Comparison of ENCODE assay signal across 23 mouse cellular contexts in the genomic region with DNA sequence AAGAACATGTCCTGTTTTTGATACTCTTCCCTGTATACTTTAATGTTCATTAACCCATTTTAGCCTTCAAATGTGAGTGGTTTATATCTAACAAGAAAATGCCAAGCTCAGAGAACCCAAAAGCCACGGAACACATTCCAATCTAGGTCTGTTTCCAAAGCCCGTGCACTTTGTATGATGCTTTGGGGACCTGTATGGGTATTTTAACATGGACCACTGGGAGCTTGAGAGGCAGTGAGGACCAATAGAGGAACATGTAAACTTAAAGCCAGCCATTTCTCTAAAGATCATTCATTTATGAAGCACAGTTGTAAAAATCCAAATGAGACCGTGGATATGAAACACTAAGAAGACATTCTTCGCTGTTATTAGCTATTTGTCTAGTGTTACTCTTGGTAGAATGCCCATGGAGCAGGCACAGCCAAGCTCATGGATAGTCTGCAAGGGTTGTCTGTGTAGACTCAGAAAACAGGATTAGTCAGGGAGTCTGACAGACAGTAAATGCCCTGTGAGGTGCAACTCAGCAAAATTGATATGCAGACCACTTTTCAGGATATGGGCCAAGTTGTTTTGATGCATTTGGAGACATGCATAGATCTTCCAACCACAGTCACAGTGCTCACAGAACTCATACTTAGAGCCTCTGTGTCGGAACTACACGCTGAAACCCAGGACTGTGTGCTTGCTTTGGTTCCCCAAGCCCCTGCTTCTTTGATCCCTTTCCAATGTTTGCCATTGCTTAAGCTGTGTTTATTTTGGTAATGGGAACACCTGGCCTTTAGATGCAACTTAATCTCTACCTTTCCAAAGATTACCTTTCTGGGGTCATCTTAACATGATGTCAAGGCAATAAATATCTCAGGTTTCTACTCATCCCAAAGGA.
DNase-seq lines count a peak whose midpoint lies in the region; ATAC-seq and TF ChIP-seq lines count a peak whose summit lies in the region.
"Had no signal": no experiment of that assay in that cellular context is flagged by ENCODE, and none has a peak within 500 bp of the region (broad histone marks: within the 10 kb centered on the region; RNA-seq: fewer than 3 reads in every experiment).

No protein-coding gene starts in this region.

- H3K27ac ChIP-seq in gastrocnemius, adult 2 months = peak overlapping the region; percentile 68
- H3K27ac ChIP-seq in liver, embryonic 15.5 days (replicated peaks) = no peak overlapping the region
- H3K27ac ChIP-seq in liver, embryonic 11.5 days (ENCODE audit: low read depth, low read length) = no peak overlapping the region
- H3K27ac ChIP-seq in limb, embryonic 14.5 days (replicated peaks; ENCODE audit: low read depth, low read length) = no peak overlapping the region
- H3K27ac ChIP-seq: embryonic facial prominence, embryonic 12.5 days; forebrain, embryonic 15.5 days; heart, adult 2 months; hindbrain, embryonic 15.5 days had no signal

- DNase-seq in gastrocnemius, adult 2 months = no peak
- DNase-seq in gastrocnemius, postnatal 10 days = no peak
- no peak for DNase-seq in liver, embryonic 11.5 days (ENCODE audit: low spot score)
- DNase-seq in adipocyte (ENCODE audit: low spot score) = peak; percentile 57
- DNase-seq in limb, embryonic 14.5 days (ENCODE audit: low spot score) = no peak
- DNase-seq in layer of hippocampus, postnatal 36 days = no peak
- DNase-seq in adrenal gland, postnatal 36 days = no peak
- DNase-seq: adrenal gland, adult 2 months; adrenal gland, postnatal 25 days; cerebellum, adult 2 months; cerebellum, postnatal 10 days; embryo, embryonic 11 days; gastrocnemius, postnatal 14 days; heart, adult 2 months; heart, postnatal 36 days had no signal

- TF ChIP-seq POLR2A in limb, embryonic 14.5 days (IDR thresholded peaks at IDR 0.05; ENCODE audit: borderline replicate concordance, extremely low read depth, insufficient read depth, insufficient read length) = no peak

- no peak overlapping the region for H3K4me2 ChIP-seq in liver, embryonic 15.5 days
- no peak overlapping the region for H3K4me2 ChIP-seq in liver, embryonic 11.5 days
- H3K4me2 ChIP-seq in limb, embryonic 14.5 days (replicated peaks; ENCODE audit: low read depth, low read length, severe bottlenecking) = no peak overlapping the region
- H3K4me2 ChIP-seq: embryonic facial prominence, embryonic 12.5 days; forebrain, embryonic 15.5 days; heart, embryonic 11.5 days; hindbrain, embryonic 15.5 days had no signal

- no peaks in the 10 kb centered on the region for H3K27me3 ChIP-seq in liver, embryonic 15.5 days
- H3K27me3 ChIP-seq in liver, embryonic 11.5 days (replicated peaks; ENCODE audit: control insufficient read depth, insufficient read depth, low read length) = no peaks in the 10 kb centered on the region
- H3K27me3 ChIP-seq in limb, embryonic 14.5 days (ENCODE audit: control insufficient read depth, insufficient read depth, low read length) = no peaks in the 10 kb centered on the region
- H3K27me3 ChIP-seq: embryonic facial prominence, embryonic 12.5 days; forebrain, embryonic 15.5 days; hindbrain, embryonic 15.5 days; Patski had no signal

- TF ChIP-seq CTCF in gastrocnemius, adult 2 months (IDR thresholded peaks at IDR 0.05) = no peak

- no peaks in the 10 kb centered on the region for H3K9me3 ChIP-seq in liver, embryonic 15.5 days (replicated peaks)
- H3K9me3 ChIP-seq in liver, embryonic 11.5 days (ENCODE audit: control insufficient read depth, low read length) = no peaks in the 10 kb centered on the region
- H3K9me3 ChIP-seq in limb, embryonic 14.5 days (ENCODE audit: control insufficient read depth, low read length) = no peaks in the 10 kb centered on the region
- H3K9me3 ChIP-seq: embryonic facial prominence, embryonic 12.5 days; forebrain, embryonic 15.5 days; hindbrain, embryonic 15.5 days had no signal

- H3K4me3 ChIP-seq in gastrocnemius, adult 2 months = no peak overlapping the region; the same call in 1 of the 2 replicates
- no peak overlapping the region for H3K4me3 ChIP-seq in liver, embryonic 15.5 days (replicated peaks)
- H3K4me3 ChIP-seq in liver, embryonic 11.5 days (ENCODE audit: low read depth, low read length) = no peak overlapping the region
- no peak overlapping the region for H3K4me3 ChIP-seq in limb, embryonic 14.5 days (replicated peaks; ENCODE audit: low read length)
- H3K4me3 ChIP-seq: embryonic facial prominence, embryonic 12.5 days; erythroblast, embryonic 14.5 days; forebrain, embryonic 15.5 days; heart, adult 2 months; hindbrain, embryonic 15.5 days had no signal

- no peak overlapping the region for H3K9ac ChIP-seq in liver, embryonic 15.5 days
- H3K9ac ChIP-seq in liver, embryonic 11.5 days (ENCODE audit: low read depth, low read length) = no peak overlapping the region
- no peak overlapping the region for H3K9ac ChIP-seq in limb, embryonic 14.5 days (ENCODE audit: low read depth, low read length, severe bottlenecking)
- H3K9ac ChIP-seq: embryonic facial prominence, embryonic 12.5 days; forebrain, embryonic 15.5 days; hindbrain, embryonic 15.5 days had no signal

- peaks cover 4% of the 10 kb centered on the region; the same call in 1 of the 2 replicates for H3K4me1 ChIP-seq in liver, embryonic 15.5 days (replicated peaks)
- 0 out of 2 replicates have a peak, but pooled peaks cover 3% of the 10 kb centered on the region for H3K4me1 ChIP-seq in liver, embryonic 11.5 days (replicated peaks; ENCODE audit: control insufficient read depth, insufficient read depth, low read length)
- H3K4me1 ChIP-seq in limb, embryonic 14.5 days (ENCODE audit: control insufficient read depth, insufficient read depth, low read length) = peaks cover 30% of the 10 kb centered on the region
- H3K4me1 ChIP-seq: embryonic facial prominence, embryonic 12.5 days; forebrain, embryonic 15.5 days had no signal

- intact Hi-C loops in gastrocnemius, adult 2 months (cut with DNase I) = no loop called here

- H3K36me3 ChIP-seq in liver, embryonic 15.5 days (replicated peaks) = 0 out of 2 replicates have a peak, but pooled peaks cover 5% of the 10 kb centered on the region
- H3K36me3 ChIP-seq in liver, embryonic 11.5 days (ENCODE audit: control insufficient read depth, insufficient read depth, low read length) = no peaks in the 10 kb centered on the region
- H3K36me3 ChIP-seq in limb, embryonic 14.5 days (ENCODE audit: control insufficient read depth, insufficient read depth, low read length) = no peaks in the 10 kb centered on the region
- H3K36me3 ChIP-seq: embryonic facial prominence, embryonic 12.5 days; forebrain, embryonic 15.5 days; hindbrain, embryonic 15.5 days had no signal

- 83% methylated on average over 6 of the region's 6 CpGs for WGBS in liver, embryonic 15.5 days (ENCODE audit: insufficient replicate concordance)
- 85% methylated on average over 6 of the region's 6 CpGs for WGBS in liver, embryonic 11.5 days
- 46% methylated on average over 6 of the region's 6 CpGs for WGBS in limb, embryonic 14.5 days

- ATAC-seq in liver, embryonic 15.5 days (ENCODE audit: insufficient read depth) = 0 out of 2 replicates have a peak, but pooled peaks have one; percentile 25
- no peak for ATAC-seq in liver, embryonic 11.5 days (replicated peaks; ENCODE audit: low FRiP score)
- peak; percentile 78; the same call in 1 of the 2 replicates for ATAC-seq in limb, embryonic 14.5 days (ENCODE audit: low FRiP score, low read depth)
- ATAC-seq: activated CD4-positive, CD25-positive, alpha-beta regulatory T cell, adult 4 months; forebrain, embryonic 15.5 days; Patski had no signal
